Mouse (Mus musculus) lung, embryonic 15.5 days (tissue): ENCODE results near the gene Rac3. TPM values are rescaled to one million over a fixed set of nuclear protein-coding genes. Genes with fewer than 3 reads are reported as not detected.
"Not testable (repeated sequence)": the region's sequence is repeated elsewhere in the genome, so short reads cannot be mapped to it uniquely, and the experiment has no call there.

ENCODE experiments used
- ATAC-seq: fragments of 200-750 bp; cut with Nextera tagmentation; 2 replicates; pipeline ENCODE4 v1.8.0; 2017; ENCODE audit warnings: moderate number of reproducible peaks, borderline replicate concordance; ENCODE audit not compliant: low FRiP score, low TSS enrichment; ENCODE audit errors: extremely low read depth
- H3K27ac ChIP-seq: fragments of 300-500 bp; sonication (generic); 2 replicates; pipeline ENCODE4 v1.5.1; 2015; ENCODE audit warnings: moderate library complexity, mild to moderate bottlenecking, inconsistent platforms
- H3K27me3 ChIP-seq: fragments of 300-500 bp; sonication (generic); 2 replicates; pipeline ENCODE4 v1.6.1; 2015; ENCODE audit warnings: inconsistent platforms
- H3K36me3 ChIP-seq: fragments of 300-500 bp; sonication (generic); 2 replicates; pipeline ENCODE4 v1.6.1; 2015; ENCODE audit warnings: inconsistent platforms
- H3K4me1 ChIP-seq: fragments of 300-500 bp; sonication (generic); 2 replicates; pipeline ENCODE4 v1.6.1; 2015; ENCODE audit warnings: inconsistent platforms
- H3K4me2 ChIP-seq: fragments of 300-500 bp; sonication (generic); 2 replicates; pipeline ENCODE4 v1.6.1; 2015; ENCODE audit warnings: inconsistent platforms, mild to moderate bottlenecking, moderate library complexity
- H3K4me3 ChIP-seq: fragments of 300-500 bp; sonication (generic); 2 replicates; pipeline ENCODE4 v1.5.1; 2015; ENCODE audit warnings: mild to moderate bottlenecking, inconsistent platforms
- H3K9ac ChIP-seq: fragments of 300-500 bp; sonication (generic); 2 replicates; pipeline ENCODE4 v1.6.1; 2015; ENCODE audit warnings: inconsistent platforms
- H3K9me3 ChIP-seq: fragments of 300-500 bp; sonication (generic); 2 replicates; pipeline ENCODE4 v1.6.1; 2016; ENCODE audit warnings: inconsistent platforms
- WGBS: fragments of 180-500 bp; shearing (Covaris S2); methylation state at CpG from one replicate; pipeline ENCODE4 v1.1.7; 2015; 5-methylcytosine and 5-hydroxymethylcytosine counted together
- polyA plus RNA-seq: library from polyadenylated mRNA; unstranded; fragments of >200 nt; fragmentation: Nextera tagmentation; extraction: Ambion mirVana; gene quantifications from 2 replicates; pipeline ENCODE4 v1.2.1, GENCODE M21; 2015

Rac3 gene
- polyA plus RNA-seq, 1 experiment from 2014 or later, result 54.9 TPM

- peak overlapping the region; percentile 99 for H3K4me2 ChIP-seq
- 18% methylated on average over 21 of the region's 21 CpGs for WGBS
- peaks cover 5% of the 10 kb centered on the region; the same call in 1 of the 2 replicates for H3K27me3 ChIP-seq
- ATAC-seq, result no peak
- peaks cover 28% of the 10 kb centered on the region for H3K36me3 ChIP-seq
- H3K4me3 ChIP-seq, result peak overlapping the region; percentile 63
- H3K27ac ChIP-seq, result peak overlapping the region; percentile 66
- no peaks in the 10 kb centered on the region for H3K9me3 ChIP-seq
- H3K9ac ChIP-seq, result peak overlapping the region; percentile 73
- H3K4me1 ChIP-seq, result peaks cover 31% of the 10 kb centered on the region
Observed at GRCm38 (mm10) chr11:120722067-120722630, 879 bp downstream of the Rac3 start.

- Histone ChIP-seq H3K9me3 (no peaks in the 10 kb centered on the region), H3K4me2 (peak overlapping the region; percentile 99; the same call in 1 of the 2 replicates), H3K4me1 (peaks cover 31% of the 10 kb centered on the region), H3K36me3 (peaks cover 21% of the 10 kb centered on the region), H3K27me3 (peaks cover 5% of the 10 kb centered on the region; the same call in 1 of the 2 replicates), H3K27ac (no peak overlapping the region), H3K9ac (no peak overlapping the region), H3K4me3 (no peak overlapping the region)
- ATAC-seq, result no peak
- 82% methylated on average over 11 of the region's 11 CpGs for WGBS
Observed at GRCm38 (mm10) chr11:120722761-120723382, 1.6 kb downstream of the Rac3 start.

- no peak overlapping the region for H3K4me3 ChIP-seq
- ATAC-seq, result no peak
- peaks cover 5% of the 10 kb centered on the region; the same call in 1 of the 2 replicates for H3K27me3 ChIP-seq
- no peak overlapping the region for H3K4me2 ChIP-seq
- no peak overlapping the region for H3K27ac ChIP-seq
- H3K9ac ChIP-seq, result no peak overlapping the region
- 75% methylated on average over 7 of the region's 7 CpGs for WGBS
- H3K4me1 ChIP-seq, result peaks cover 31% of the 10 kb centered on the region
- peaks cover 16% of the 10 kb centered on the region for H3K36me3 ChIP-seq
- no peaks in the 10 kb centered on the region for H3K9me3 ChIP-seq
Observed at GRCm38 (mm10) chr11:120723509-120723908, 2.2 kb downstream of the Rac3 start.

GRCm38 (mm10) chr11:120726243-120727168 is 5.2 kb downstream of the Rac3 start:
- H3K9me3 ChIP-seq, result no peaks in the 10 kb centered on the region
- peaks cover 5% of the 10 kb centered on the region; the same call in 1 of the 2 replicates for H3K27me3 ChIP-seq
- peak overlapping the region; percentile 52 for H3K9ac ChIP-seq
- peak overlapping the region; percentile 63 for H3K4me3 ChIP-seq
- H3K36me3 ChIP-seq, result 0 out of 2 replicates have a peak, but pooled peaks cover 5% of the 10 kb centered on the region
- peak overlapping the region; percentile 80 for H3K4me2 ChIP-seq
- H3K4me1 ChIP-seq, result peaks cover 31% of the 10 kb centered on the region
- WGBS, result 17% methylated on average over 36 of the region's 36 CpGs
- peak; percentile 5; the same call in 1 of the 2 replicates for ATAC-seq
- peak overlapping the region; percentile 48; the same call in 1 of the 2 replicates for H3K27ac ChIP-seq

- H3K9ac ChIP-seq, result peak within 1 kb of the TSS; percentile 52
- peaks cover 25% of the 10 kb centered on the region for H3K4me1 ChIP-seq
Observed at GRCm38 (mm10) chr11:120727169-120727527, 5.9 kb downstream of the Rac3 start, which contains the start of gene Dcxr. Gene Dcxr (minus strand): TSS chr11:120727281.

GRCm38 (mm10) chr11:120727564-120727963 is 6.3 kb downstream of the Rac3 start:
- WGBS, result 54% methylated on average over 12 of the region's 12 CpGs
- Histone ChIP-seq H3K9me3 (no peaks in the 10 kb centered on the region), H3K27ac (no peak overlapping the region), H3K9ac (no peak overlapping the region), H3K4me2 (peak overlapping the region; percentile 80; the same call in 1 of the 2 replicates), H3K36me3 (0 out of 2 replicates have a peak, but pooled peaks cover 5% of the 10 kb centered on the region), H3K4me3 (no peak overlapping the region), H3K27me3 (no peaks in the 10 kb centered on the region), H3K4me1 (peaks cover 21% of the 10 kb centered on the region)
- no peak for ATAC-seq

More at GRCm38 (mm10) chr11:120727169-120727527, 5.9 kb downstream of the Rac3 start, which contains the start of gene Dcxr:
- WGBS, result 0% methylated on average over 14 of the region's 14 CpGs
- H3K27me3 ChIP-seq, result peaks cover under 1% of the 10 kb centered on the region; the same call in 1 of the 2 replicates
- H3K4me3 ChIP-seq, result peak within 1 kb of the TSS; percentile 63
- H3K4me2 ChIP-seq, result peak within 1 kb of the TSS; percentile 80
- ATAC-seq, result peak; percentile 90
- H3K36me3 ChIP-seq, result 0 out of 2 replicates have a peak, but pooled peaks cover 5% of the 10 kb centered on the region
- peak within 1 kb of the TSS; percentile 48; the same call in 1 of the 2 replicates for H3K27ac ChIP-seq
- H3K9me3 ChIP-seq, result no peaks in the 10 kb centered on the region

DNA sequence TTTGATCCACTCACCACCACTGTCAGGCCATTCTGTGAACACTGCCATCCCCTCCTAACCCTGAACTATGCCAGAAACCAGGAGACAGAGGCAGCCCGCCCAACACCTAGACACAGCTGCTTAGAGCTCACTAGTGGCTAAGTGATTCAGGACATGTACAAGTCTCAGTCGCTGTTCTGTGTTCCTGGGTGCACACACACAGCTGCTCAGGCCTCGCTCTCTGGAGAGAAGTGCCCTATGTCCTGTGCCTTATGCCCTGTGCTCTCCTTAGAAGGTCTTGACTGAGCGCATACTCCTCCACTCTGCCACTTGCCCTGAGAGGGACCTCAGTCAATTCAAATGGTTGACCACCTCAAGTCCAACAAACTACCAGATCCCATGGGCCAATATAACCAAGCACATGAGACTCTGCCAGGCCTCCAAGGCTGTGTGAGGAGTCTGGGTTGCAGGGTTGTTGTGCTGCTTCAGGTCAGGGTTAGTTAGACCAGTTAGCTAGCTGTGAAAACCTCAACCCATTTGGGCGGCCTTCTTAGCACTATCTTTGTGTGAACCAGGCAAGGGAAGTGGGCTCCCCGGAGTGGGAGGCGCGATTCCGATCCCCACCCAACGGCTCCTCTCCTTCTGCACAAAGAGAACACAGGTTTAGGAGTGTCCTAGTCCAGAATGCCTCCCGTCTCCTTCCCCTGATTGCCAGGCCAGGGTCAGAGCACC is 7.4 kb downstream of the Rac3 start:
- peaks cover 31% of the 10 kb centered on the region for H3K4me1 ChIP-seq
- no peaks in the 10 kb centered on the region for H3K27me3 ChIP-seq
- no peak overlapping the region for H3K4me3 ChIP-seq
- no peak overlapping the region for H3K27ac ChIP-seq
- WGBS, result 73% methylated on average over 11 of the region's 11 CpGs
- no peak for ATAC-seq
- peak overlapping the region; percentile 44; the same call in 1 of the 2 replicates for H3K4me2 ChIP-seq
- no peak overlapping the region for H3K9ac ChIP-seq
- H3K9me3 ChIP-seq, result no peaks in the 10 kb centered on the region
- H3K36me3 ChIP-seq, result 0 out of 2 replicates have a peak, but pooled peaks cover 5% of the 10 kb centered on the region

GRCm38 (mm10) chr11:120729432-120730050 is 8.3 kb downstream of the Rac3 start:
- H3K27ac ChIP-seq, H3K27me3 ChIP-seq, H3K36me3 ChIP-seq, H3K9ac ChIP-seq, H3K9me3 ChIP-seq: not testable (repeated sequence)
- peak; percentile 36; the same call in 1 of the 2 replicates for ATAC-seq
- 1% methylated on average over 17 of the region's 21 CpGs for WGBS
- Histone ChIP-seq H3K4me3 (peak overlapping the region; percentile 8; the same call in 1 of the 2 replicates), H3K4me2 (peak overlapping the region; percentile 44), H3K4me1 (peaks cover 31% of the 10 kb centered on the region)

- H3K4me2 ChIP-seq, result no peak overlapping the region
Observed at GRCm38 (mm10) chr11:120730331-120730870, 9.1 kb downstream of the Rac3 start.

GRCm38 (mm10) chr11:120731395-120731794 is 10.1 kb downstream of the Rac3 start:
- peak overlapping the region; percentile 9; the same call in 1 of the 2 replicates for H3K27ac ChIP-seq
- peaks cover 26% of the 10 kb centered on the region for H3K4me1 ChIP-seq
- 74% methylated on average over 1 of the region's 1 CpGs for WGBS
- H3K9me3 ChIP-seq, result no peaks in the 10 kb centered on the region
- H3K36me3 ChIP-seq, result no peaks in the 10 kb centered on the region
- ATAC-seq, result no peak
- no peak overlapping the region for H3K4me2 ChIP-seq
- no peak overlapping the region for H3K9ac ChIP-seq
- H3K27me3 ChIP-seq, result no peaks in the 10 kb centered on the region
- H3K4me3 ChIP-seq, result no peak overlapping the region

More at GRCm38 (mm10) chr11:120730331-120730870, 9.1 kb downstream of the Rac3 start:
- no peak overlapping the region for H3K27ac ChIP-seq
- H3K9me3 ChIP-seq, result no peaks in the 10 kb centered on the region
- H3K4me3 ChIP-seq, result no peak overlapping the region
- H3K27me3 ChIP-seq, result no peaks in the 10 kb centered on the region
- H3K9ac ChIP-seq, result no peak overlapping the region
- 0 out of 2 replicates have a peak, but pooled peaks cover 3% of the 10 kb centered on the region for H3K36me3 ChIP-seq
- 85% methylated on average over 10 of the region's 10 CpGs for WGBS
- peaks cover 31% of the 10 kb centered on the region for H3K4me1 ChIP-seq
- no peak for ATAC-seq
